Mouse (Mus musculus) G1E (cell line): ENCODE data around the gene Gm43517. TPM values are rescaled to one million over a fixed set of nuclear protein-coding genes. Genes with fewer than 3 reads are reported as not detected.

ENCODE experiments used
- ATAC-seq: 2 replicates; pipeline ENCODE4 v1.8.0; 2016; ENCODE audit warnings: mild to moderate bottlenecking; ENCODE audit not compliant: insufficient number of reproducible peaks, poor library complexity, low FRiP score, severe bottlenecking; ENCODE audit errors: extremely low read depth
- DNase-seq: peaks from one replicate; pipeline ENCODE4 v3.0.0; 2012; ENCODE audit warnings: low spot score
- H3K27me3 ChIP-seq: 2 replicates; pipeline ENCODE4 v1.6.1; 2012; ENCODE audit warnings: mild to moderate bottlenecking, low read length, inconsistent platforms; ENCODE audit not compliant: insufficient read depth
- H3K36me3 ChIP-seq: replicated peaks from 2 replicates; pipeline ENCODE3; 2012; ENCODE audit warnings: mild to moderate bottlenecking, inconsistent platforms
- H3K4me1 ChIP-seq: 2 replicates; pipeline ENCODE4 v1.6.1; 2012; ENCODE audit warnings: low read depth, low read length, inconsistent platforms, mixed read lengths; ENCODE audit not compliant: insufficient read depth
- H3K4me3 ChIP-seq: 2 replicates; pipeline ENCODE4 v1.5.1; 2012; ENCODE audit warnings: low read depth, mild to moderate bottlenecking, inconsistent platforms, low read length, moderate library complexity, mixed read lengths
- H3K9me3 ChIP-seq: replicated peaks from 2 replicates; pipeline ENCODE4 v1.6.1; 2012; ENCODE audit warnings: inconsistent platforms
- CTCF ChIP-seq: IDR thresholded peaks from 2 replicates; pipeline ENCODE4 v1.5.1; 2012; ENCODE audit warnings: low read depth, low read length, inconsistent platforms, mixed read lengths
- GATA1 ChIP-seq: IDR thresholded peaks from 2 replicates; pipeline ENCODE4 v1.6.1; 2012; ENCODE audit warnings: borderline replicate concordance, low read length, inconsistent platforms, mixed read lengths
- GATA2 ChIP-seq: IDR thresholded peaks from 2 replicates; pipeline ENCODE4 v1.6.1; 2012; ENCODE audit warnings: low read depth, low read length, inconsistent platforms, borderline replicate concordance
- POLR2AphosphoS5 ChIP-seq: IDR thresholded peaks from 2 replicates; pipeline ENCODE4 v1.6.1; 2012; ENCODE audit warnings: low read depth, low read length, inconsistent platforms; ENCODE audit not compliant: insufficient replicate concordance
- TAL1 ChIP-seq: conservative IDR thresholded peaks from 2 replicates; pipeline ENCODE4 v1.6.1; 2012; ENCODE audit warnings: low read depth, low read length, inconsistent platforms, mixed read lengths
- polyA plus RNA-seq: library from polyadenylated mRNA; stranded (reverse); fragments of >175 nt; gene quantifications from 2 replicates; pipeline ENCODE4 v1.2.3, GENCODE M21; 2012
- total RNA-seq, 2 experiments: library from RNA; stranded (forward) in 1 of 2; stranded (reverse) in 1 of 2; fragments of 200-1000 nt in 1 of 2; fragments of >200 nt in 1 of 2; fragmentation: Nextera tagmentation in 1 of 2; gene quantifications; 2 replicates each; pipeline ENCODE4 v1.2.3; 2014 to 2017

The Gm43517 gene
- total RNA-seq (2014; fragmentation: Nextera tagmentation) (not detected in 2 replicates), total RNA-seq (2017) (0.06 and 0.16 TPM in 2 replicates), polyA plus RNA-seq (not detected in 2 replicates)

- TF ChIP-seq GATA1 = no peak
- no peak for TF ChIP-seq CTCF
- no peak for TF ChIP-seq POLR2AphosphoS5
- no peak for TF ChIP-seq GATA2
- TF ChIP-seq TAL1 = no peak
- DNase-seq = no peak
- Histone ChIP-seq H3K9me3 (peaks cover 38% of the 10 kb centered on the region), H3K36me3 (no peaks in the 10 kb centered on the region), H3K4me1 (no peaks in the 10 kb centered on the region; the same call in 1 of the 2 replicates), H3K4me3 (peak within 1 kb of the TSS; percentile 59), H3K27me3 (peaks cover 9% of the 10 kb centered on the region; the same call in 1 of the 2 replicates)
- no peak for ATAC-seq
These were observed at the start of gene Gm43517 for GRCm38 (mm10) chr12:49384876-49385630. TSS of gene Gm43517 (plus strand) at chr12:49385174.

GRCm38 (mm10) chr12:49349697-49350096 is 35.3 kb upstream of the Gm43517 start:
- no peak overlapping the region for H3K4me3 ChIP-seq
- TF ChIP-seq GATA2 = no peak
- no peak for TF ChIP-seq GATA1
- TF ChIP-seq CTCF = no peak
- no peak for TF ChIP-seq TAL1
- no peak for TF ChIP-seq POLR2AphosphoS5
- H3K9me3 ChIP-seq = peaks cover 11% of the 10 kb centered on the region
- H3K4me1 ChIP-seq = no peaks in the 10 kb centered on the region
- H3K36me3 ChIP-seq = no peaks in the 10 kb centered on the region
- DNase-seq (no peak), ATAC-seq (no peak)
- H3K27me3 ChIP-seq = no peaks in the 10 kb centered on the region

GRCm38 (mm10) chr12:49368931-49369330 is 16.0 kb upstream of the Gm43517 start:
- TF ChIP-seq GATA2 = no peak
- no peak for TF ChIP-seq TAL1
- TF ChIP-seq CTCF = no peak
- no peak for TF ChIP-seq POLR2AphosphoS5
- no peak for TF ChIP-seq GATA1
- H3K4me3 ChIP-seq = no peak overlapping the region
- ATAC-seq (no peak), DNase-seq (no peak)
- H3K9me3 ChIP-seq = no peaks in the 10 kb centered on the region
- H3K4me1 ChIP-seq = no peaks in the 10 kb centered on the region
- no peaks in the 10 kb centered on the region for H3K36me3 ChIP-seq
- H3K27me3 ChIP-seq = no peaks in the 10 kb centered on the region

- Histone ChIP-seq H3K4me3 (no peak overlapping the region), H3K36me3 (no peaks in the 10 kb centered on the region), H3K9me3 (no peaks in the 10 kb centered on the region), H3K4me1 (no peaks in the 10 kb centered on the region), H3K27me3 (no peaks in the 10 kb centered on the region)
- TF ChIP-seq GATA1 = no peak
- TF ChIP-seq TAL1 = no peak
- DNase-seq (no peak), ATAC-seq (no peak)
These were observed 12.8 kb upstream of the Gm43517 start for GRCm38 (mm10) chr12:49372170-49372569.

GRCm38 (mm10) chr12:49373176-49373575 is 11.8 kb upstream of the Gm43517 start:
- ATAC-seq (no peak), DNase-seq (no peak)
- Histone ChIP-seq H3K4me3 (no peak overlapping the region), H3K27me3 (peaks cover 2% of the 10 kb centered on the region; the same call in 1 of the 2 replicates), H3K4me1 (no peaks in the 10 kb centered on the region), H3K9me3 (peaks cover 2% of the 10 kb centered on the region; the same call in 1 of the 2 replicates), H3K36me3 (no peaks in the 10 kb centered on the region)
- TF ChIP-seq GATA1 (no peak), CTCF (no peak), GATA2 (no peak), POLR2AphosphoS5 (no peak), TAL1 (no peak)

GRCm38 (mm10) chr12:49373821-49374605 is 11.0 kb upstream of the Gm43517 start:
- no peak for ATAC-seq
- no peaks in the 10 kb centered on the region for H3K4me1 ChIP-seq
- H3K36me3 ChIP-seq = no peaks in the 10 kb centered on the region
- H3K9me3 ChIP-seq = peaks cover 2% of the 10 kb centered on the region; the same call in 1 of the 2 replicates
- H3K4me3 ChIP-seq = no peak overlapping the region
- no peak for TF ChIP-seq CTCF
- TF ChIP-seq POLR2AphosphoS5 = no peak
- no peak for TF ChIP-seq GATA2
- no peak for TF ChIP-seq GATA1
- no peak for TF ChIP-seq TAL1
- no peak for DNase-seq
- peaks cover 2% of the 10 kb centered on the region; the same call in 1 of the 2 replicates for H3K27me3 ChIP-seq
